Mouse (Mus musculus) heart, embryonic 12.5 days (tissue): ENCODE measurements around the gene Rbpms2. TPM values are rescaled to one million over a fixed set of nuclear protein-coding genes. Genes with fewer than 3 reads are reported as not detected.

Experiments
- ATAC-seq: fragments of 200-750 bp; cut with Nextera tagmentation; 2 replicates; pipeline ENCODE4 v1.8.0; 2017; ENCODE audit warnings: moderate TSS enrichment, moderate library complexity; ENCODE audit not compliant: insufficient number of reproducible peaks, low FRiP score
- H3K27ac ChIP-seq: fragments of 300-500 bp; sonication (generic); 2 replicates; pipeline ENCODE4 v1.5.1; 2016; ENCODE audit warnings: mild to moderate bottlenecking, moderate library complexity; ENCODE audit not compliant: poor library complexity, severe bottlenecking
- H3K27me3 ChIP-seq: fragments of 300-500 bp; sonication (generic); replicated peaks from 2 replicates; pipeline ENCODE4 v1.6.1; 2016; ENCODE audit warnings: mild to moderate bottlenecking, moderate library complexity
- H3K36me3 ChIP-seq: fragments of 300-500 bp; sonication (generic); 2 replicates; pipeline ENCODE4 v1.6.1; 2016; ENCODE audit warnings: mild to moderate bottlenecking, moderate library complexity
- H3K4me1 ChIP-seq: fragments of 300-500 bp; sonication (generic); replicated peaks from 2 replicates; pipeline ENCODE4 v1.6.1; 2016; ENCODE audit warnings: mild to moderate bottlenecking
- H3K4me2 ChIP-seq: fragments of 300-500 bp; sonication (generic); 2 replicates; pipeline ENCODE4 v1.6.1; 2016; ENCODE audit warnings: mild to moderate bottlenecking, moderate library complexity
- H3K4me3 ChIP-seq: fragments of 300-500 bp; sonication (generic); 2 replicates; pipeline ENCODE4 v1.5.1; 2016; ENCODE audit warnings: mild to moderate bottlenecking
- H3K9ac ChIP-seq: fragments of 300-500 bp; sonication (generic); 2 replicates; pipeline ENCODE4 v1.6.1; 2016; ENCODE audit warnings: mild to moderate bottlenecking, moderate library complexity
- H3K9me3 ChIP-seq: fragments of 300-500 bp; sonication (generic); replicated peaks from 2 replicates; pipeline ENCODE4 v1.6.1; 2016; ENCODE audit warnings: mild to moderate bottlenecking, moderate library complexity
- WGBS: fragments of 180-500 bp; shearing (Covaris S2); methylation state at CpG from one replicate; pipeline ENCODE4 v1.1.7; 2016; 5-methylcytosine and 5-hydroxymethylcytosine counted together
- polyA plus RNA-seq: library from polyadenylated mRNA; unstranded; fragments of >200 nt; fragmentation: Nextera tagmentation; extraction: Ambion mirVana; gene quantifications from 2 replicates; pipeline ENCODE4 v1.2.1, GENCODE M21; 2016

Rbpms2 gene
- polyA plus RNA-seq, 1 experiment from 2014 or later: 132 TPM

GRCm38 (mm10) chr9:65621666-65622065 is 7.8 kb upstream of the Rbpms2 start:
- H3K4me2 ChIP-seq: no peak overlapping the region
- H3K27ac ChIP-seq: no peak overlapping the region
- H3K4me3 ChIP-seq: no peak overlapping the region
- WGBS: 73% methylated on average over 2 of the region's 2 CpGs
- no peak for ATAC-seq
- H3K9me3 ChIP-seq: no peaks in the 10 kb centered on the region
- H3K27me3 ChIP-seq: no peaks in the 10 kb centered on the region
- no peak overlapping the region for H3K9ac ChIP-seq
- no peaks in the 10 kb centered on the region for H3K36me3 ChIP-seq
- H3K4me1 ChIP-seq: 0 out of 2 replicates have a peak, but pooled peaks cover 5% of the 10 kb centered on the region

GRCm38 (mm10) chr9:65622826-65623225 is 6.6 kb upstream of the Rbpms2 start:
- no peaks in the 10 kb centered on the region for H3K36me3 ChIP-seq
- no peak overlapping the region for H3K4me2 ChIP-seq
- H3K4me1 ChIP-seq: 0 out of 2 replicates have a peak, but pooled peaks cover 5% of the 10 kb centered on the region
- no peak for ATAC-seq
- no peak overlapping the region for H3K27ac ChIP-seq
- 76% methylated on average over 5 of the region's 5 CpGs for WGBS
- H3K27me3 ChIP-seq: 0 out of 2 replicates have a peak, but pooled peaks cover 3% of the 10 kb centered on the region
- H3K4me3 ChIP-seq: no peak overlapping the region
- H3K9ac ChIP-seq: no peak overlapping the region
- no peaks in the 10 kb centered on the region for H3K9me3 ChIP-seq

- 71% methylated on average over 2 of the region's 2 CpGs for WGBS
Observed at GRCm38 (mm10) chr9:65624266-65624665, 5.2 kb upstream of the Rbpms2 start.

GRCm38 (mm10) chr9:65629767-65630630 is 551 bp downstream of the Rbpms2 start:
- peak overlapping the region; percentile 89 for H3K4me2 ChIP-seq
- no peaks in the 10 kb centered on the region for H3K9me3 ChIP-seq
- no peaks in the 10 kb centered on the region for H3K36me3 ChIP-seq
- ATAC-seq: peak; percentile 92
- H3K4me1 ChIP-seq: peaks cover 32% of the 10 kb centered on the region
- peak overlapping the region; percentile 86 for H3K4me3 ChIP-seq
- H3K27ac ChIP-seq: peak overlapping the region; percentile 94
- H3K9ac ChIP-seq: peak overlapping the region; percentile 98
- under 1% methylated on average over 44 of the region's 83 CpGs for WGBS
- 0 out of 2 replicates have a peak, but pooled peaks cover 3% of the 10 kb centered on the region for H3K27me3 ChIP-seq

More at GRCm38 (mm10) chr9:65624266-65624665, 5.2 kb upstream of the Rbpms2 start:
- H3K27ac ChIP-seq: no peak overlapping the region
- no peak overlapping the region for H3K4me3 ChIP-seq
- H3K9ac ChIP-seq: no peak overlapping the region
- no peak for ATAC-seq
- H3K9me3 ChIP-seq: no peaks in the 10 kb centered on the region
- 0 out of 2 replicates have a peak, but pooled peaks cover 3% of the 10 kb centered on the region for H3K27me3 ChIP-seq
- peaks cover 12% of the 10 kb centered on the region for H3K4me1 ChIP-seq
- no peaks in the 10 kb centered on the region for H3K36me3 ChIP-seq
- no peak overlapping the region for H3K4me2 ChIP-seq

- peak; percentile 76 for ATAC-seq
- Histone ChIP-seq H3K27ac (peak overlapping the region; percentile 94), H3K4me3 (peak overlapping the region; percentile 86), H3K4me2 (peak overlapping the region; percentile 89), H3K9me3 (no peaks in the 10 kb centered on the region), H3K4me1 (peaks cover 34% of the 10 kb centered on the region), H3K9ac (peak overlapping the region; percentile 98), H3K27me3 (0 out of 2 replicates have a peak, but pooled peaks cover 3% of the 10 kb centered on the region), H3K36me3 (no peaks in the 10 kb centered on the region)
- under 1% methylated on average over 69 of the region's 78 CpGs for WGBS
Observed at GRCm38 (mm10) chr9:65630631-65631353, 1.3 kb downstream of the Rbpms2 start.

- H3K4me1 ChIP-seq: peaks cover 37% of the 10 kb centered on the region
- H3K27ac ChIP-seq: peak overlapping the region; percentile 94
- peak overlapping the region; percentile 86 for H3K4me3 ChIP-seq
- H3K36me3 ChIP-seq: no peaks in the 10 kb centered on the region
- H3K4me2 ChIP-seq: peak overlapping the region; percentile 89
- WGBS: 10% methylated on average over 16 of the region's 16 CpGs
- ATAC-seq: no peak
- peak overlapping the region; percentile 98 for H3K9ac ChIP-seq
- no peaks in the 10 kb centered on the region for H3K9me3 ChIP-seq
- H3K27me3 ChIP-seq: 0 out of 2 replicates have a peak, but pooled peaks cover 3% of the 10 kb centered on the region
Observed at GRCm38 (mm10) chr9:65631354-65632021, 2.0 kb downstream of the Rbpms2 start.

- Histone ChIP-seq H3K27me3 (no peaks in the 10 kb centered on the region), H3K36me3 (no peaks in the 10 kb centered on the region), H3K27ac (no peak overlapping the region), H3K9ac (no peak overlapping the region), H3K4me1 (peaks cover 64% of the 10 kb centered on the region), H3K9me3 (no peaks in the 10 kb centered on the region), H3K4me2 (no peak overlapping the region), H3K4me3 (no peak overlapping the region)
- 72% methylated on average over 1 of the region's 1 CpGs for WGBS
- ATAC-seq: no peak
Observed at GRCm38 (mm10) chr9:65635766-65636165, 6.3 kb downstream of the Rbpms2 start.

GRCm38 (mm10) chr9:65636926-65637325 is 7.5 kb downstream of the Rbpms2 start:
- peaks cover 71% of the 10 kb centered on the region for H3K4me1 ChIP-seq
- H3K4me2 ChIP-seq: no peak overlapping the region
- no peaks in the 10 kb centered on the region for H3K27me3 ChIP-seq
- no peaks in the 10 kb centered on the region for H3K9me3 ChIP-seq
- 88% methylated on average over 4 of the region's 4 CpGs for WGBS
- no peak overlapping the region for H3K27ac ChIP-seq
- H3K9ac ChIP-seq: no peak overlapping the region
- no peaks in the 10 kb centered on the region for H3K36me3 ChIP-seq
- no peak for ATAC-seq
- H3K4me3 ChIP-seq: no peak overlapping the region

GRCm38 (mm10) chr9:65639065-65639464 is 9.6 kb downstream of the Rbpms2 start:
- Histone ChIP-seq H3K4me3 (no peak overlapping the region), H3K36me3 (no peaks in the 10 kb centered on the region), H3K27me3 (no peaks in the 10 kb centered on the region), H3K4me1 (peaks cover 64% of the 10 kb centered on the region), H3K9me3 (no peaks in the 10 kb centered on the region), H3K9ac (peak overlapping the region; percentile 55), H3K4me2 (peak overlapping the region; percentile 10; the same call in 1 of the 2 replicates), H3K27ac (peak overlapping the region; percentile 87)
- ATAC-seq: no peak
- WGBS: 29% methylated on average over 5 of the region's 5 CpGs

- H3K27me3 ChIP-seq: no peaks in the 10 kb centered on the region
- H3K9ac ChIP-seq: 0 out of 2 replicates have a peak overlapping the region, but pooled peaks have one; percentile 16
- peak overlapping the region; percentile 54 for H3K4me2 ChIP-seq
- 4% methylated on average over 5 of the region's 5 CpGs for WGBS
- H3K27ac ChIP-seq: peak overlapping the region; percentile 63
- peaks cover 74% of the 10 kb centered on the region for H3K4me1 ChIP-seq
- no peak overlapping the region for H3K4me3 ChIP-seq
- no peaks in the 10 kb centered on the region for H3K36me3 ChIP-seq
- ATAC-seq: peak; percentile 66
- no peaks in the 10 kb centered on the region for H3K9me3 ChIP-seq
Observed at GRCm38 (mm10) chr9:65640838-65641410, 11.5 kb downstream of the Rbpms2 start.
